Mouse (Mus musculus) cerebellum, adult 2 months (tissue): ENCODE measurements around the gene Mfsd14b.

Experiments
- CTCF ChIP-seq: fragments of 200-500 bp; IDR thresholded peaks from 2 replicates; pipeline ENCODE4 v1.5.1; 2011; ENCODE audit warnings: low read depth, mild to moderate bottlenecking, control low read depth, low read length, moderate library complexity, borderline replicate concordance; ENCODE audit not compliant: insufficient read depth
- POLR2A ChIP-seq: fragments of 200-500 bp; IDR thresholded peaks from 2 replicates; pipeline ENCODE4 v1.6.1; 2011; ENCODE audit warnings: low read length, control low read depth, borderline replicate concordance; ENCODE audit not compliant: insufficient read depth

DNA sequence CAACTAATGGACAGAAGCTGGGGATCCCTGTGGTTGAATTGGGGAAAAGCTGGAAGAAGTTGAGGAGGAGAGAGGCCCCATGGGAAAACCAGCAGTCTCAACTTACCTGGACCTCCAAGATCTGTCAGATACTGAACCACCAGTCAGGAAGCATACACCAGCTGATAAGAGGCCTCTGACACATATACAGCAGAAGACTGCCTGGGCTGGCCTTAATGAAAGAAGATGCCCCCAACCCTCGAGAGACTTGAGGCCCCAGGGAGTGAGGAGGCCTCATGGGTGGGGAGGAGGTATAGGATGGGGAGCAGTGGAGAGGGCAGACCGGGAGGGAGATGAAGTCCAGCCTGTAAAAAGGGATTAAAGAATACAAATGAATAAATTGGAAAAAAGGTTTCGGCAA, 8.2 kb upstream of the Mfsd14b start:
- TF ChIP-seq POLR2A (no peak), CTCF (no peak)
